Mouse (Mus musculus): ENCODE measurements around the gene Tob2. TPM values are rescaled to one million over a fixed set of nuclear protein-coding genes. Genes with fewer than 3 reads are reported as not detected.

Gene Tob2
- polyA plus RNA-seq, 1 experiment = 35.8 TPM

GRCm38 (mm10) chr15:81889175-81889574 is 30.6 kb upstream of the Tob2 start:
- TF ChIP-seq CTCF (IDR thresholded peaks at IDR 0.05; ENCODE audit: insufficient read depth, low read length) (no peak), POLR2A (IDR thresholded peaks at IDR 0.05; ENCODE audit: borderline replicate concordance, extremely low read depth, low read depth, low read length) (no peak)
- WGBS = 89% methylated on average over 7 of the region's 7 CpGs
- DNase-seq = no peak

GRCm38 (mm10) chr15:81886795-81887550 is 28.4 kb upstream of the Tob2 start:
- Histone ChIP-seq H3K4me3 (replicated peaks; ENCODE audit: extremely low read depth, low read depth, low read length) (no peak overlapping the region), H3K4me1 (ENCODE audit: control insufficient read depth, insufficient read depth, low read length) (peaks cover 3% of the 10 kb centered on the region)
- 75% methylated on average over 6 of the region's 6 CpGs for WGBS
- DNase-seq = no peak
- no peak for TF ChIP-seq CTCF (IDR thresholded peaks at IDR 0.05; ENCODE audit: insufficient read depth, low read length)

More at GRCm38 (mm10) chr15:81889175-81889574, 30.6 kb upstream of the Tob2 start:
- Histone ChIP-seq H3K4me3 (replicated peaks; ENCODE audit: extremely low read depth, low read depth, low read length) (no peak overlapping the region), H3K4me1 (ENCODE audit: control insufficient read depth, insufficient read depth, low read length) (peaks cover 3% of the 10 kb centered on the region)

- Histone ChIP-seq H3K4me3 (replicated peaks; ENCODE audit: extremely low read depth, low read depth, low read length) (no peak overlapping the region), H3K4me1 (ENCODE audit: control insufficient read depth, insufficient read depth, low read length) (peaks cover 3% of the 10 kb centered on the region)
- TF ChIP-seq CTCF (IDR thresholded peaks at IDR 0.05; ENCODE audit: insufficient read depth, low read length) = no peak
- no peak for TF ChIP-seq POLR2A (IDR thresholded peaks at IDR 0.05; ENCODE audit: borderline replicate concordance, extremely low read depth, low read depth, low read length)
- WGBS = 84% methylated on average over 3 of the region's 3 CpGs
- DNase-seq = no peak
These were observed 26.9 kb upstream of the Tob2 start for GRCm38 (mm10) chr15:81885418-81885934.

- no peak for DNase-seq
- 80% methylated on average over 3 of the region's 3 CpGs for WGBS
- TF ChIP-seq CTCF (IDR thresholded peaks at IDR 0.05; ENCODE audit: insufficient read depth, low read length) (no peak), POLR2A (IDR thresholded peaks at IDR 0.05; ENCODE audit: borderline replicate concordance, extremely low read depth, low read depth, low read length) (no peak)
- H3K4me1 ChIP-seq (ENCODE audit: control insufficient read depth, insufficient read depth, low read length) = peaks cover 3% of the 10 kb centered on the region
- H3K4me3 ChIP-seq (replicated peaks; ENCODE audit: extremely low read depth, low read depth, low read length) = no peak overlapping the region
These were observed 23.8 kb upstream of the Tob2 start for GRCm38 (mm10) chr15:81882348-81882747.

GRCm38 (mm10) chr15:81879531-81880401 is 21.2 kb upstream of the Tob2 start:
- no peak for TF ChIP-seq POLR2A (IDR thresholded peaks at IDR 0.05; ENCODE audit: borderline replicate concordance, extremely low read depth, low read depth, low read length)
- TF ChIP-seq CTCF (IDR thresholded peaks at IDR 0.05; ENCODE audit: insufficient read depth, low read length) = no peak
- Histone ChIP-seq H3K4me3 (replicated peaks; ENCODE audit: extremely low read depth, low read depth, low read length) (no peak overlapping the region), H3K4me1 (ENCODE audit: control insufficient read depth, insufficient read depth, low read length) (no peaks in the 10 kb centered on the region; the same call in 1 of the 2 replicates)
- WGBS = 70% methylated on average over 5 of the region's 5 CpGs
- DNase-seq = no peak

GRCm38 (mm10) chr15:81872262-81873136 is 13.9 kb upstream of the Tob2 start, which contains the start of gene Aco2:
TSS of gene Aco2 (plus strand) at chr15:81872309.
- DNase-seq = peak; percentile 99
- H3K4me3 ChIP-seq (replicated peaks; ENCODE audit: extremely low read depth, low read depth, low read length) = peak within 1 kb of the TSS; percentile 89
- under 1% methylated on average over 53 of the region's 53 CpGs for WGBS
- peaks cover 8% of the 10 kb centered on the region; the same call in 1 of the 2 replicates for H3K4me1 ChIP-seq (ENCODE audit: control insufficient read depth, insufficient read depth, low read length)
- TF ChIP-seq POLR2A (IDR thresholded peaks at IDR 0.05; ENCODE audit: borderline replicate concordance, extremely low read depth, low read depth, low read length) (peak; percentile 51; the same call in 1 of the 2 replicates), CTCF (IDR thresholded peaks at IDR 0.05; ENCODE audit: insufficient read depth, low read length) (no peak)

GRCm38 (mm10) chr15:81871604-81872261 is 13.1 kb upstream of the Tob2 start, which contains the start of gene Phf5a:
TSS of gene Phf5a (minus strand) at chr15:81871911.
- Histone ChIP-seq H3K4me1 (ENCODE audit: control insufficient read depth, insufficient read depth, low read length) (peaks cover 8% of the 10 kb centered on the region; the same call in 1 of the 2 replicates), H3K4me3 (replicated peaks; ENCODE audit: extremely low read depth, low read depth, low read length) (peak within 1 kb of the TSS; percentile 89)
- DNase-seq = peak; percentile 80
- TF ChIP-seq CTCF (IDR thresholded peaks at IDR 0.05; ENCODE audit: insufficient read depth, low read length) = no peak
- TF ChIP-seq POLR2A (IDR thresholded peaks at IDR 0.05; ENCODE audit: borderline replicate concordance, extremely low read depth, low read depth, low read length) = peak; percentile 63; the same call in 1 of the 2 replicates
- under 1% methylated on average over 30 of the region's 30 CpGs for WGBS

- peaks cover 8% of the 10 kb centered on the region; the same call in 1 of the 2 replicates for H3K4me1 ChIP-seq (ENCODE audit: control insufficient read depth, insufficient read depth, low read length)
- no peak overlapping the region for H3K4me3 ChIP-seq (replicated peaks; ENCODE audit: extremely low read depth, low read depth, low read length)
- no peak for TF ChIP-seq POLR2A (IDR thresholded peaks at IDR 0.05; ENCODE audit: borderline replicate concordance, extremely low read depth, low read depth, low read length)
- TF ChIP-seq CTCF (IDR thresholded peaks at IDR 0.05; ENCODE audit: insufficient read depth, low read length) = no peak
- DNase-seq = no peak
- 91% methylated on average over 5 of the region's 5 CpGs for WGBS
These were observed 11.4 kb upstream of the Tob2 start for GRCm38 (mm10) chr15:81869985-81870384.
